14 mouse cellular contexts compared by ENCODE assay signal in the genomic region with DNA sequence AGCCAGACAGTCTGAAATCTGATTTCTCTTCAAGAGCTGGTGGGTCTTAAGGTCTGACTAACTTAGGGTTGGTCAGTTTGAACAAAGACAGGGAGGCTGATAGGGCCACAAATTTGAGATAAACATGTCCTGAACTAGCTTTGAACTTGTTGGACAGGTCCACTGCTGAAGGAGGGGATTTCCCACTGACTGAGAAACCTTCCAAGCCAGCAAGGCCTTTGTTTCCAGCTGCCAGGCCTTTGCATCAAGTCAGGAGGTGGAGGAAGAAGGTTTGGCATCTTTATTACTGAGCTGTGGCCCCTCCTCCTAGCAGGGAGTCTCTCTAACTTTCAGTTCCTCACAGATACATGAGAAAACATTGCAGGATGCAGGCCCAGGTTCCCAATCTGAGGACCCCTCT.
DNase-seq lines count a peak whose midpoint lies in the region; ATAC-seq and TF ChIP-seq lines count a peak whose summit lies in the region.
"Had no signal": no experiment of that assay in that cellular context is flagged by ENCODE, and none has a peak within 500 bp of the region (broad histone marks: within the 10 kb centered on the region; RNA-seq: fewer than 3 reads in every experiment).

No protein-coding gene starts in this region.

- TF ChIP-seq POLR2A in kidney, adult 2 months (IDR thresholded peaks at IDR 0.05; ENCODE audit: low read depth, low read length) = no peak

- no peak overlapping the region for H3K4me2 ChIP-seq in lung, postnatal 0 days (replicated peaks; ENCODE audit: low read depth, low read length)
- H3K4me2 ChIP-seq: embryonic facial prominence, embryonic 12.5 days; intestine, embryonic 15.5 days; limb, embryonic 15.5 days had no signal

- H3K4me1 ChIP-seq in kidney, adult 2 months (ENCODE audit: control insufficient read depth, insufficient read depth, low read length) = peaks cover 18% of the 10 kb centered on the region
- H3K4me1 ChIP-seq in lung, postnatal 0 days (ENCODE audit: insufficient read depth, low read depth, low read length) = peaks cover 9% of the 10 kb centered on the region; the same call in 1 of the 2 replicates

- H3K9ac ChIP-seq in lung, postnatal 0 days (replicated peaks; ENCODE audit: low read depth) = no peak overlapping the region
- H3K9ac ChIP-seq: embryonic facial prominence, embryonic 12.5 days; intestine, embryonic 15.5 days; limb, embryonic 15.5 days had no signal

- no peaks in the 10 kb centered on the region for H3K36me3 ChIP-seq in kidney, adult 2 months (ENCODE audit: control insufficient read depth, insufficient read depth, low read length)
- no peaks in the 10 kb centered on the region for H3K36me3 ChIP-seq in lung, postnatal 0 days (ENCODE audit: insufficient read depth, low read length)
- H3K36me3 ChIP-seq: embryonic facial prominence, embryonic 12.5 days; intestine, embryonic 15.5 days; limb, embryonic 15.5 days had no signal

- ATAC-seq in CD4-positive, CD25-positive, alpha-beta regulatory T cell, adult 4 months = peak; percentile 13
- no peak for ATAC-seq in lung, postnatal 0 days
- ATAC-seq: forebrain, embryonic 16.5 days; intestine, embryonic 15.5 days had no signal

- no peak for TF ChIP-seq CTCF in kidney, adult 2 months (conservative IDR thresholded peaks at IDR 0.05; ENCODE audit: insufficient read depth, insufficient read length, low read depth, low read length)
- no peak for TF ChIP-seq CTCF in lung, postnatal 0 days (IDR thresholded peaks at IDR 0.05)

- no peaks in the 10 kb centered on the region for H3K27me3 ChIP-seq in kidney, adult 2 months (replicated peaks; ENCODE audit: control insufficient read depth, insufficient read depth, low read length)
- no peaks in the 10 kb centered on the region for H3K27me3 ChIP-seq in lung, postnatal 0 days (replicated peaks; ENCODE audit: insufficient read depth, low read length)
- H3K27me3 ChIP-seq: embryonic facial prominence, embryonic 12.5 days; intestine, embryonic 15.5 days; limb, embryonic 15.5 days had no signal

- H3K27ac ChIP-seq in kidney, adult 2 months (ENCODE audit: insufficient read depth, low read depth, low read length) = peak overlapping the region; percentile 81
- no peak overlapping the region for H3K27ac ChIP-seq in lung, postnatal 0 days (ENCODE audit: low read length)
- H3K27ac ChIP-seq: embryonic facial prominence, embryonic 12.5 days; intestine, embryonic 15.5 days; limb, embryonic 15.5 days had no signal

- TF ChIP-seq EP300 in lung, postnatal 0 days (IDR thresholded peaks at IDR 0.05) = no peak

- peak; percentile 40 for DNase-seq in kidney, adult 2 months
- DNase-seq in kidney, adult 11 months = no peak
- peak; percentile 56 for DNase-seq in adrenal gland, postnatal 14 days
- peak; percentile 58 for DNase-seq in lung, postnatal 0 days (ENCODE audit: low spot score)
- DNase-seq in natural killer cell, adult 2 months (ENCODE audit: low spot score in 2 of 2) = no peak
- DNase-seq in Muller cell, postnatal 12 days (ENCODE audit: inconsistent ontology term) = no peak
- DNase-seq in layer of hippocampus, adult 9-10 months (ENCODE audit: low spot score) = no peak
- DNase-seq: cerebellum, postnatal 14 days; heart, postnatal 14 days had no signal

- no peak overlapping the region for H3K4me3 ChIP-seq in kidney, adult 2 months (ENCODE audit: insufficient read depth, low read depth, low read length)
- no peak overlapping the region for H3K4me3 ChIP-seq in lung, postnatal 0 days (ENCODE audit: low read depth, low read length)
- H3K4me3 ChIP-seq: embryonic facial prominence, embryonic 12.5 days; intestine, embryonic 15.5 days; limb, embryonic 15.5 days had no signal

- no peaks in the 10 kb centered on the region for H3K9me3 ChIP-seq in lung, postnatal 0 days (ENCODE audit: low read length)
- H3K9me3 ChIP-seq: embryonic facial prominence, embryonic 12.5 days; intestine, embryonic 15.5 days; limb, embryonic 15.5 days had no signal

Comparison
In these comparisons a context has a peak if more than half of its experiments do, and no peak if none do; other contexts are left out.
1. DNase-seq: peak in kidney, adult 2 months (single experiment), adrenal gland, postnatal 14 days (single experiment) and lung, postnatal 0 days (single experiment); none in kidney, adult 11 months (single experiment), natural killer cell, adult 2 months (0 of 2), Muller cell, postnatal 12 days (single experiment) and layer of hippocampus, adult 9-10 months (single experiment).